Mouse (Mus musculus) adrenal gland, adult 18-20 months (tissue): ENCODE data around the gene Ehd3. TPM values are rescaled to one million over a fixed set of nuclear protein-coding genes. Genes with fewer than 3 reads are reported as not detected.

Experiments
- DNase-seq, 2 experiments: peaks; one replicate each; pipeline ENCODE4 v3.0.0; 2021 to 2022; ENCODE audit warnings: low spot score in 2 of 2
- total RNA-seq, 2 experiments: library from RNA; stranded (reverse); gene quantifications; 1 replicate in 1 of 2; 2 replicates in 1 of 2; pipeline ENCODE4 v1.2.3; 2021

Gene Ehd3
- total RNA-seq, 2 experiments from 2014 or later = 59.2 to 70.6 TPM

DNA sequence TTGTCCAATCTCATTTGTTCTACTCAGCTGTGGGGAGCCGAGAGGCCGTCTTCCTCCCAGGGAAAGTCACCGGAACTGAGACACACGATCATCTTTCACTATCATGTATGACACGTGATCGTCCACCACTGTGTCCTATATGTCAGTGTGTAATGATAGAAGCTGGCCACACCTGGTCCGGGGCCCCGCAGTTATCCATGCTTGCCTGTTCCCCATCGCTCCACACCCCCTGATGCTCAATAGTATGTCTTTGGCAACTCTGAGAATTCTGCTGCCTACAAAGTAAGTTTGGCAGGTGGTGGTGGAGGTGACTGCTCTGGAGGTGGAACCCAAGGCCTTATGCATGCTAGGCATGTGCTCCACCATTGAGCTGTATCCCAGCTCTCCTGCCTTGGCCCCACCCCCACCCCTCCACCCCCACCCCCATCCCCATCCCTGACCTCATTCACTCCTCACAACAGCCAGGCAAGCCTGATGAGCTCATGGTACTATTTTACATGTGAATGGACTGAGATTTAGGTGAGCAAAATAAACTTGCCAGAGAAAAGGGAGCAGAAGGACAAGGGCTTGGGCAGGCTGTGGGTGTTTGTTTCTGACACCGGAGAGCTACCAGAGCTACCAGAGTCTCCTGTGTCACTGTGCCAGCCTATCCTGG lies 75.5 kb downstream of the Ehd3 start:
- DNase-seq = no peak

DNA sequence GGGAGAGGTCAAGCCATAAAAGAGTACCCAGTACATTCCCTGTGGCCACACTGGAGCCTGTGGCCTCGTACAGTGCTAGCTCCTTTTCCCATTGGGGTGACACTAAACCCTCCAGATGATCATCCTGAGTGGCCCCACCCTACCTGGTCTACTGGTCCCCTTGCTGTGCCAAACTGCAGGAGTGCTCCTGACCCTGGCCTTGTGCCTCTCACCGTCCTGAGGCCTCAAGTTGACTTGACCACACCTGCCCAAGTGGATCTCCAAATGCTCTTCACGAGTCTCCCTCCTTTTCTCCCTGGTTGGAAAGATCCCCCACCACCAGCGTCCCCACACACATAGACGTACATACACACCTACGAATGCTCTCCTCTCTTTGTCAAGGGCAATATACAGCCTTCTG lies 76.4 kb downstream of the Ehd3 start:
- no peak for DNase-seq

DNA sequence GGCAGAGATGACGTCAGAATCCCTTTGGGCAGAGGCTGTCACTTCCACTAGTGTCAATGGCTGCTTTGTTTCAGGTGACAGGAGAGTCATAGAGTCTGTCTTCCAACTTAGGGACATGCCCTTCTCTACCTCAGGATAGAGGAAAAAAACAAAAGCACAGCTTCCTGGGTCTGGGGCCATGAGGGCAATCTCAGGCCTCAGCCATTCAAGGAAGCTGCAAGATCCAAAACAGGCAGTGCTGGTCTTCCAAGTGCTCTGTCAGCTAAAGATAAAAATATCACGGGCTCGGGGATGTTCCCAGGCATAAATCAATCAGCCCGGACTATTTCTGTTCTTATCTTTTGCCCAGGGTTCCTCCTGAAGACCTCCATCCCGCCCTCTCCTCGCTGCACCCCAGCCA lies 77.4 kb downstream of the Ehd3 start:
- no peak for DNase-seq

Other genes with a start within 250 kb of the Ehd3 start
- 1 to 10 TPM; 1.1 to 1.7 TPM for gene Galnt14, start 93.7 kb upstream of the Ehd3 start, total RNA-seq
- 100 to 1,000 TPM; 130 to 431 TPM for gene Xdh, start 146.1 kb downstream of the Ehd3 start, total RNA-seq
- gene Srd5a2, start 243.8 kb downstream of the Ehd3 start, total RNA-seq = 1,000 to 10,000 TPM in 1 of 2 experiments, 100 to 1,000 TPM in 1; 233 to 1,450 TPM